Mouse (Mus musculus): ENCODE measurements at regions not wholly inside any gene's neighbourhood (a gene's known extent, or its start where the extent isn't known, plus 50 kb on each side); places are given as distances from the start of the nearest gene placed in this dataset.
"Not testable (repeated sequence)": the region's sequence is repeated elsewhere in the genome, so short reads cannot be mapped to it uniquely, and the experiment has no call there.

DNA sequence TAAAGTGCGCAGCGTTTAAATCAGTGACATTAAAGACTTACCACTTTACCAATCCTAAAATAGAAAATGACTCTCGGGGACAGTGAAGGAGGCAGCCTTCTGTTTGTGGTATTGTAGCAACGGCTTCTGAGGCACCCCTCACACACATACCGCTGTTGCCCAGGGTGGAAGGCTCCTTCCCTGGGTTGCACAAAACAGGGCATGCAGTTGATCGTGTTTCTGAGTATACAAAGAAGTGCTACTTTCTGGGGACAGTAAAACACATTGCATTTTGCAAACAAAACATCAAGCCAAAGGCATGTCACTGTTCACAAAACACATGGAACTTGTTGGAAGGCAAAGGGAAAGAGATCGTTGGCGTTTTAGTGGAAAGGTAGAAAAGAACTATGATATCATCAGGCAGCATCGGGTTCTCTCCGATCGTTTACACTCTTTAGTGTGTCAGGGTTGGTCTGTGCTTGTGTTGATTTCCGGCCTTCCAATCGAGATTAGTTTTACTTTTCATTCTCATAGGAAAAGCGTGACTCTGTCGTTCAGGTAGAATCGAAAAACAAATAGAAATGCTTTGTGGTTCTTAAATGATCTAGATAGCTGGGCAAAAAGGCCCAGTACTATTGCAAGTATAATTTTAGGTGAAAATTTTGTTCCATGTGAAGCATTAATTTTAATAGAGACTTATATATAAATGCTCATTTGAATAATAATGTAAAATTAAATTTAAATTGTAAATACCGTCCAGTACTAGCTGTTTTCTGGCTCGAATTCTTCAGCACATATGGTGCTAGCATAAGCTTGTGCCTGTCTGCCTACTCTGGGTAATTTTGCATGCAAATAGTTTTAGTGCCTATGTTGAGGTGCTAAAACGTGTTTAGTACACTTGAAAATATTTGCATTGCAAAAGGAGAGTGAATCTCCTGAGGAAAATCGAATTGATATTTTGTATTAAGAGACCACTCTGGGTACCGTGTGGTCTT lies 123.1 kb upstream of the Mpdz start:
- intact Hi-C loops (cut with DNase I): loop anchor here (2.0 to 10.0 kb wide), 3 partner anchors 191 to 1023 kb away; no protein-coding TSS in a partner anchor
- DNase-seq: no peak

DNA sequence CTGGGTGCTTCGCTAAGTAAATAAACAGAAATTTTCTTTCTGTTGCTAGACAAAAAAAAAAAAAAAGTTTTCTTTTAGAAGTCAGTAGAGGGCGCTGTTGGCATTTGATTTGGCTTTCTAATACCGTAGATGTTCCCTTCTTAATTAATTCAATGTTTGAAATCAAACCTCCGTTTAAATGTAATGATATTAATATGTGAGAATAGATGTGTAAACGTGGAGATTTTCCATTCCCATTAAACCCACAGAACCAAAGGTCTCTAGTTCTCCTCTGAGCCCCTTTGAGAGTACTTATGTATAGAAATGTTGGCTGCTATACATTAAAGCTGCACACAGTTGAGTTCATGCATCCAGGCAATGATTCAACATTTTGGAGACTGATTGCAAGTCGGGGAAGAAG lies 121.8 kb upstream of the Mpdz start:
- intact Hi-C loops (cut with DNase I): loop anchor here (2.0 to 10.0 kb wide), 7 partner anchors 62 to 1048 kb away; no protein-coding TSS in a partner anchor
- no peak for DNase-seq

DNA sequence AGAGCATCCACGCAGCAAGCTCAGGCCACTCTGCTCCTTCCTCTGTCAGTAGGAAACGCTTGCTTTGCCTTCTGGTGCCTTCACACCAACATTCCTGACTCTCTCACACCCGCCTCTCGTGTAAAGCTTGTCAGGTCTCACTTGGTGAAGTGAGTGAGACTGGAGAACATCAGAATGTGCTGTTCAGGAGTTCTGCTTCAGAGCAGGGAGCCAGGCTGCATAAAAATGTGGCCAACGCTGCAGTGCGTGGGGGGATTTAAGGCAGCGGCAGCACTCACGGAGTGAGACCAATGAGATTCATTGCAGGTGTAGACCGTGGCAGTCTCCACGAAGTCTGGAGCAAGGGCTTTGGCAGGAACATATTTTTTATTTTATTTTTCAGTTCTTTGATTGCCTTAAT lies 121.0 kb upstream of the Mpdz start:
- intact Hi-C loops (cut with DNase I): loop anchor here (5.0 to 10.0 kb wide), 5 partner anchors 61 to 1049 kb away; no protein-coding TSS in a partner anchor
- DNase-seq: no peak

DNA sequence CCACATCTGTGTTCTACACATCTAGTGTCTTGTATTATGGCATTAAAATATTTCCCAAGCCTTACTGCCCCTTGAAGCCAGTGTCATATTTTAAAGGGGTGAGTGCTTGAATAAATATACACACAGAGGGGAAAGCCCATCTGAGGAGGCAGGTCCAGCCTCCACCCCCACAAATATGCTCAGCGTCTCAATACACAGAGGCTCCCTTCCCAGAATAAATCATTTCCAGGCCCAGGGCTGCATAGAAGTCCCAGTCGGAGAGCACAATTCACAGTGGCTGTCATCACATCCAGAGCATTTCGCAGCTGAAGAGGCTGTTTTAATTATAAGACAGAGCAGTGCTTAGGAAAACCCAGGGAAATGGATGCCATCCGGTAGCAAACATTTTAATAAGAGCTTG lies 118.8 kb upstream of the Mpdz start:
- DNase-seq: no peak
- intact Hi-C loops (cut with DNase I): loop anchor here (5.0 to 10.0 kb wide), 5 partner anchors 59 to 1051 kb away; no protein-coding TSS in a partner anchor

DNA sequence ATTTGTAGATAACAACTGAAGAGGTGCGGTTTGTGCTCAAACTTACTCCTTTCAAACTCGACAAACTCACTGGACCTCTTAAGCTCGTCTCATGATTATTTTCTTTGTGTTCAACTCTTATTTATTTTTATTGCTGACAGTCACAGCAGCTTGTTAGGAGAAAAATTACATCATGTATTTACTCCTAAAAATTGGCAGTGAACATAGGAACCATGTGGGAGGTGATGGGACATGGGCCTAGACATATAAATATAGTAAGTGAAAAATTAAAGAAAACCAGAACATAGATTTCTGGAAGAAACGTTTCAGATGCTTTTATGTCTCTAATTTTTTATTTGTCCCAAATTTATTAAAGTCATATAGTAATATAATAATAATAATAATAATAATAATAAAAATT lies 108.2 kb upstream of the Mpdz start:
- no peak for DNase-seq
- intact Hi-C loops (cut with DNase I): no loop called here

DNA sequence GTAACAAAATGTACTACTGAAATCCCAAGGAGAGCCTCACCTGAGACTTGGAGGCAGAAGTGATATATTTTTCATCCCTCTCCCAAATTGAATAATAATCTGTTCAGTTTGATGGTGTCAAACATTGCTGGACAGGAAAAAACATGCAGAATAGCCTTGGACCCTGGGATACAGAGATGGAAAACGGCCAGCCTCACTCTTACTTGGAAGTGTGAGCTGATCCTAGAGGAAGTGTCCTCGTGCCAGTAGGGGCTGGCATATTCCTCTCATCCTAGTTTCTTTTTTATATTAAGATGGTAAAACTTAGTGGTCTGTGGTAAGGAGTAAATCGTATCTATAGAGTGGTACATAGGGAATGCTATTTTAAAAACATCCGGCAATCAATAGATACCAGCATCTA lies 107.6 kb upstream of the Mpdz start:
- DNase-seq: no peak
- intact Hi-C loops (cut with DNase I): no loop called here

DNA sequence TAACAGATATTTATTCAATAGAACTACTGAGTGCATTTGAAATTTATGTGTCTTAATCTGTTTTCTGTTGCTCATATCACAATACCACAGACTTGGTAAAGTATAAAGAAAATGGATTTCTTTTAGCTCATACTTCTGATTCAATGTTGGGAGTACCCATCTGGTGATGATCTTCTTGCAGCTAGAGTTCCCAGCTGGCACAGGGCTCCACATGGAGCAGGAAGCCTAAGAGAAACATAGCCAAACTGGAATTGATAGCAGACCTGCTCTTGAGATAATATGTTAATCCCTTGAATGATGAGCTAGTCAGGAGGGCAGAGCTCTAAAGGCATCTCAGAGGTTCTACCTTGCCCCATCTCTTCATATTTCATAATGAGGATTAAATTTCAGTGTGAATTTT lies 97.9 kb upstream of the Mpdz start:
- no peak for DNase-seq
- intact Hi-C loops (cut with DNase I): no loop called here

DNA sequence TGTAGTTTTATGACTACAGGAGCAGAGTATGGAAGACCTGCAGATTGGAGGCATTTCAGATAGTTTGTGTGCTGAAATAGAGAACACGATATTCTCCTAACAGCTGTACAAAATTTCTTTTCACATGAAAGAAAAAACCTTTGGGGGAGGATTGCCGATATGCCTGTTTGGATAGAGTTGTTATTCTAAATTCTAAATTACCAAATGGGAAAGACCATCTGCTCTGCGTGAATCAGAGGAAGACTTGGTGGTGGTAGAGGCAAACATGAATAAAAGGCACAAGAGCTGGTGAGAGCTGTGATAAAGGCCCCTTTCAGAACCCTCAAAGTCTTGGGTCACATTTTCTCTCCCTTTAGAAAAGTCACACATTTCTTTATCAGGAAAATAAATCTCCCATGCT lies 96.9 kb upstream of the Mpdz start:
- DNase-seq: no peak
- intact Hi-C loops (cut with DNase I): no loop called here

DNA sequence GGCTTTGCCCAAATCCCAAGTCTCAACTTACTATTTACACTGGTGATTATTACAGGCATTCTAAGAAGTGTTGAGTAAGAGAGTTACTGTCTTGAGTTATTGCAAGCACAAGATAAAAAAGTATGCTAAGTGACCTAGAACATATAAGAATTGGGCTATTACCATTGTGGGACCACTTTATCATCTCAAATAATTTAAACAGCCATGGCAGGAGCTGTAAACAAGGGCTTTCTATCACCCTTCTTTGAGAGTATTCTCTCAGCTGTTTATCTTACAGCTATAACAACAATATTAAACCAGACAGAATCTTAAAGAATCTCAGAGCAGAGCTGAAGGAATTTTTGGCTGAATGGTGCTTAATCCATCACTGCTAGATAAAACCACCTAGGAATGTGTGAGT lies 94.2 kb upstream of the Mpdz start:
- no peak for DNase-seq
- intact Hi-C loops (cut with DNase I): no loop called here

DNA sequence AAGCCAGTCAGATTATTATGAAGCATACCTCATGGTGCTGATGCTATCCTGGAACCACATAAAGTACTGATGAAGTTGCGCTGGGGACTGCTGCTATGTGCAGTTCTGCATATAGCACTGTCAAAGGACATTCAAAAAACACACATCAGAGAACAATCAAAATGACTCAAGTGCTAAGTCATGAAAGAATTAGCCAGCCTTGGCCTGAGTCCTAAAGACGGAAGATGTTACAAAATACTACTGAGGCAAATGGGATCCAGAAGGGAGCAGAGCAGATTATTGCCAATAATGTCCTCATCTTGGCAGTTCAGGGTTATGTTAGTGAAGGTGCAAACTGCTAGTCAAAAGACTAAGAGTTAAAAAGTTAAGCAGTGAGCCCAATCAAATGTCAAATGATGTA lies 87.9 kb upstream of the Mpdz start:
- DNase-seq: peak; percentile 19 to 28
- intact Hi-C loops (cut with DNase I): no loop called here

DNA sequence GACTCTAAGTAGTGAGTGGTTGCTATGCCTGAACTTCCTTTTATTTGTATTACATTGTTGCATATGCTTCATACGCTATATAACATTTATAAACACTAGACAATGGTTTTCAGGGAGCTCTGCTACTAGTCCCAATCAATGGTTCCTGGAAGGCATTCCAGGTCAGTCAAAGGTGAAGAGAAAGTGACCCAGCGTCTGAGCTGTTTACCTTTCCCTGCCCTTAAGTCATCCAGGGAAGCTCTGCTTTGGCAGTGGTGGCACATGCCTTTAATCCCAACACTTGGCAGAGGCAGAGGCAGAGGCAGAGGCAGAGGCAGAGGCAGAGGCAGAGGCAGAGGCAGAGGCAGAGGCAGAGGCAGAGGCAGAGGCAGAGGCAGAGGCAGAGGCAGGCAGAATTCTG lies 76.5 kb upstream of the Mpdz start:
- DNase-seq; intact Hi-C loops (cut with DNase I): not testable (repeated sequence)

DNA sequence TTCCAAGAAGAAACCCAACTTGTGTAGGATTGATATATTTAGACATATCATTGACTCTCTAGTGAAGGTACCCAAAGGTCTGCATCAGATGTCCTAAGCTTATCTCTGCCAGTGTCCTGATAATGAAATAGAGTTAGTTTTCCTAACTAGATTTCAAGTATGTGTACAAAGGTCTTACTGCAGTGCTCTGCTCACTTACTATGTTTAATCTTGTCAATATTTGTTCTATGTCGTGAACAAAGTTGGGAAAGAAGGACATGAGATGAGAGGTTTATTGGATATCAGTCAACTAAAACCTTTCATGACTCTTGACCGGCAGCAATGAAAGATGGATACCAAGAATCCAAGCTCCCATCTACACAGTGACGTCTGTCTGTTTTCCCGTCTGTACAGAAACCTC lies 71.9 kb upstream of the Mpdz start:
- no peak for DNase-seq
- intact Hi-C loops (cut with DNase I): no loop called here

DNA sequence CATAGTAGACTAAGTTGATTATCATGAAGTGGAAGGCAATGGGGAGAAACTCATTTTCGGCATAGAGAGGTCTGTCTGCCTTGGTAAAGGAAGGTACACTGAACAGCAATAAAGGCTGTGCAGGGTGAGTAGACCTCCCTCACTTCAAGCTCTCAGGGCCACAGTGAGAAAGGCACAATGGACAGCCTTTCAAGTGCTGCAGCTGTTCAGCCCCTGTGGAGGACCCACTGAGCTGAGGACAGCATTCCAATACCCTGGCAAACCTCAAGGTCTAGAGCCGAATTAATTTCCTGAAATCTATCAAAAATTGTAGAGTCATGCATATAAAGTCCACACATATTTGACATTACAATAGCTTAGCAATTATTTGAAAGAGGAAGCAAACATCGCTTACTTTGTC lies 69.8 kb upstream of the Mpdz start:
- no peak for DNase-seq
- intact Hi-C loops (cut with DNase I): no loop called here

DNA sequence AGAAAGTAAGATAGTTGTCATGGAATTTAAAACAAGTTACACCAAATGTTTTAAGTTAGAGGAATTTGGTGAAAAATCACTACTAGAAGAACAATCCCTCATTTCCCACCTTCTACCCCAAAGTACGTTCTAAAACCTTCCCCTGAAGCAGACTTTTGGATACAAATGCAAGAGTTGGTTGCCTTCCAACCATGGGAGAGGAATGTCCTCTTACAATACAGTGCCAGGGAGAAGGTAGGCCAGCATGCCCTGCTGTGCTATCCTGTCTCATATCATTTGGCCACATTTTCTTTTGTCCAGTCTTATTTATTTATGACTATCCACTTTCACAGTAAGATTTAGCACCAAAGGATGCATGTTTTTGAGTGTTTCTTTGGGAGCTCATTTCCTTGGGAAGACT lies 66.2 kb upstream of the Mpdz start:
- no peak for DNase-seq
- intact Hi-C loops (cut with DNase I): no loop called here

DNA sequence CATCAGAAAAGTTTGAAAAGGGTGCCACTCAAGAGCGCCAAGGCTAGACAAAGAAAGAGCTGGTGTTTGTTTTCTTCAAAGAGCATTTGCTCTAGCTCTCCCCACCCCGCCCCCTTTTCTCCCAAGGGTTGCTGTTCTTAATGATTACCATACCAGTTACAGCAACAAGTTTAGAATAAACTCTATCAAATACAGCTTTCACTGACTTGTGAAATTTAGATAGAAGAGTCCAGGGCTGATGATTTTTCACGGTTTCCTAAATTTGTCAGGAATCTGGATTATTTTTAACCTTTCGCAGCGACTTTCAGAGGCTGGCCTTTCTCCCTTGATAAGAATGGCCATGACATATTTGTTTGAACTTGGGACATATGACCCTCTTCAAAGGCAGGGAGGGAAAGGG lies 64.2 kb upstream of the Mpdz start:
- no peak for DNase-seq
- intact Hi-C loops (cut with DNase I): no loop called here

DNA sequence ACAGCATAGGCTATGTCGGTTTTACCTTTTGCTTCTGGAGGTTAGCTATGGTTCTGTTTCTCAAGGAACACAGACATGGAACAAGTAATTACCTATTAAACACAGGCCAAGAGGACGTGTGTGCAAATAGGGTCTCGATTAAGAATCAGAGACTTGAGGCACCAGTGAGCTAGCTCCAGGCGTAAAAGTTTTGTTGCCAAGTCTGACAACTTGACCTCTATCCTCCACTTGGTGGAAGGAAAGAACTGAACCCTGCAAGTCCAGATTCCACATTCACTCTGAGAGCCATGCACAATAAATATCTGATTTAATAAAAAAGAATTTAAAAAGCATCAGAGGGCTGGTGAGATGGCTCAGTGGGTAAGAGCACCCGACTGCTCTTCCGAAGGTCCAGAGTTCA lies 63.7 kb upstream of the Mpdz start:
- no peak for DNase-seq
- intact Hi-C loops (cut with DNase I): no loop called here

DNA sequence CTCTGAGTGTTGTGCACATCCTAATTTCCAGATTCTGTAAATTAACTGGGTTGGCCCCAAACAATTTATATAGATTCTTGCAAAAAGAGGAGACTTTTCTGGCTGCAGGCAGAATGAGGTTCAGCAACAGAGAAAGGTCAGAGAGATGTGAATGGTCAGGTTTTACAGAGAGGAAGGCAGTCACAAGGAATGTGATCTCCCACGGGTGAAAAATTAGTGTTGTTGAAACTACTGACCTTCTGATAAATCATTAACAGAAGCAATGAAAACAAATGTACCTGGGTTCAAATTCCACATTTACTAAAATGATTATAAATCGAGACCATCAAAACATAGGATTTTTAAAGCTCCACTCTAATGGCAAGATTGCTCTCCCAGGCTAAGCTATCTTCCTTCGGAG lies 62.5 kb upstream of the Mpdz start:
- DNase-seq: no peak
- intact Hi-C loops (cut with DNase I): no loop called here

DNA sequence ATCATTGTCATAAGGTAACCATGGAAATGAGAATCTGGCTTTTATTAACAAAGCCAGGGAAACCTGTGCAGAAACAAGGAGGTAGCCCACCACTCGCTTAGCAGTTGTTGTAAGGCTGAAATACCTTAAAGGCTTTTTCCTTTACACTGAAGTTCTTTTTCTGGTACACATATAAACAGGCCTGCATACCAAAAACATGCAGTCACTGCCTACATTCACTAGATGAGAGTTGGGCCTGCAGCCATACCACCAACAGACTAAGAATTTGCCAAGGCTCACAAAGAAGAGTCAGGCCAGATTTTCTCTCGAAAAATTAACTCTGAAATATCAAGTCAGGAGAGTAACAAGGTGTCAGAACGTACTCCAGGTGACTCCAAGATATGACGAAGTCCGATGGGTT lies 61.3 kb upstream of the Mpdz start:
- DNase-seq: peak in 1 of 2 experiments; percentile 16
- intact Hi-C loops (cut with DNase I): loop anchor here (5.0 kb wide), 1 partner anchor 58 kb away; no protein-coding TSS in a partner anchor

DNA sequence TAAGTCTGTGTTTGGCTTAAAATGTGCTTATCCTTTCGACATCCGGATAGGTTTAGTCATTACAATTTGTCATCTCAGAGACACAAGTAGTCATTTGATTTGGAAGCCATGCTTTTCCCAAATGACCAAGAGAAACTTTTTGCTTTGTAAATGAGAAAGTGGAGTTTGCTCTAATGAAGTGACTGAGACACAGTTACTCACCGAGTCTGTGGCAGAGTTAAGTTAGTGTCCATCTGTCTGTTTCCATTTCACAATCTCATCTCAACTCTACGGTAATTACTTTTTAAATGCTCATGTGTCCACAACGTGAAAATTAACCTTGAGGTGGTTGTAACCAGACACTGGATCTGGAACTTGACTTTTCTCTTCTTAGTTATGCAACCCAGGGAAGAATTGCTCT lies 59.2 kb upstream of the Mpdz start:
- intact Hi-C loops (cut with DNase I): loop anchor here (5.0 kb wide), 1 partner anchor 60 kb away; no protein-coding TSS in a partner anchor
- no peak for DNase-seq

DNA sequence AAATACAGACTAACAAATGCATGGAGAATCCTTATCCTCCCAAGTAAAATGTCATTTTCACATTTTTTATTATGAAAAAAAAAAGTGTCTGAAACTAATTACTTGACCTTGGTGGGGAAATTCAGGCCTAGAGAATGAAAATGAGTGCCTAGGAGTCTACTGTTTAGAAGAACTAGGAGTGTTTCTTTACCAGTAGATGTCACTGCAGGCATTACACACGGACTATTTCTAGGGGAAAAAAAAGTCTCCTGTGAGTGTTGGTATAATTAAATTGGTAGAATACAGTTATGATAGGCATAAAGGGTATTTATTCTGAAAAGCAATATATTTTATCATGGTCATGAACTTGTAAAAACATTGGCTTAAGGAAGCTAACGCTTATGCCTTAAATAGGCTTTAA lies 55.5 kb upstream of the Mpdz start:
- DNase-seq: peak in 1 of 2 experiments; percentile 7
- intact Hi-C loops (cut with DNase I): loop anchor here (2.0 to 10.0 kb wide), 4 partner anchors 1047 to 1439 kb away; no protein-coding TSS in a partner anchor

DNA sequence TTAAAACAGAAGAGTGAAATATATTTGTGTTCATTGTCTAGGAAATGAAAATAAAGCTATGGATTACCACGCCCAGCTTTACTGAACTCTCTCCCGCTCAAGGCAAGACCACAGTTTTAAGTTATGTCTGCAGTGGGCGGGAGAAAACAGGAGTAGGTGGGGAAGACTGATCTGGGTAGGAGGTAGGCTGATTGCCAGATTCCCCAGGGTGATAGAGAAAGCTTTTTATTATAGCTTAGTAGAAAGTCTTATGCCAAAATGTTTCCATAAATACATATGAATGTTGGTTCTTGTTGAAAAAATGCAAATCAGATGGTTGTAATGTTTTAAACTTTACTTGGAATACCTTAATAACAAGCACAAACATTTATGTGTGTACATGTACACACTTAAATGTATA lies 50.2 kb upstream of the Mpdz start:
- intact Hi-C loops (cut with DNase I): loop anchor here (10.0 kb wide), 1 partner anchor 1052 kb away; no protein-coding TSS in a partner anchor
- no peak for DNase-seq

All from heart, postnatal 14 days (tissue).